Mouse (Mus musculus) megakaryocyte, embryonic 14.5 days (primary cell): ENCODE results near the gene Rin2.

Source experiments
- FLI1 ChIP-seq: IDR thresholded peaks from 2 replicates; pipeline ENCODE4 v1.6.1; 2012; ENCODE audit warnings: low read length, inconsistent platforms, mixed read lengths
- GATA1 ChIP-seq: IDR thresholded peaks from 3 replicates; pipeline ENCODE4 v1.6.1; 2012; ENCODE audit warnings: mixed read lengths, low read length, inconsistent platforms, borderline replicate concordance

GRCm38 (mm10) chr2:145786618-145786932, 111.6 kb downstream of the Rin2 start:
- TF ChIP-seq GATA1 (no peak), FLI1 (no peak)
